Mouse (Mus musculus): ENCODE data around the gene Mtus2.

DNA sequence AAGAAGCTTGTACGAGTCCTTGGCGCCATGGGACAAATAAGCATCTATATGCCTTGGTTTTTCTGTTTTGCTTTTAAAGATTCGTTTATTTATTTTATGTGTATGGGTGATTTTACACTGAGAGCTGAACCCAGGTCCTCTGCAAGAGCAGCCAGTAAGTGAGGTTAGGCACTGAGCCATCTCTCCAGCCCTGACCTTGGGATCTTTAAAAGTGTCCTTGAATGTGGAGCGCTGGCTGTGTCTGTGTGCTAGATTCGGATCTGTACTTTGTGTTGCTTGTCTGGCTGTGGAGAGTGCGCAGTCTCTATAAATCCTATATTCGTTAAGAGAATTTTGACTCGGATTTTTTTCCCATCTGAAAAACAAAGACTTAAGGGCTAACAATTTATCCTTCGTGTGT lies 40.9 kb upstream of the Mtus2 start:
- no peak for TF ChIP-seq CTCF (IDR thresholded peaks at IDR 0.05; ENCODE audit: low read depth, low read length)
- no peak for TF ChIP-seq POLR2A (IDR thresholded peaks at IDR 0.05; ENCODE audit: extremely low read depth, insufficient read depth, low read length)
